Comparison of ENCODE assay signal across 10 mouse cellular contexts in genomic region chr11:18747871-18748461, GRCm38 (mm10).
DNase-seq lines count a peak whose midpoint lies in the region; ATAC-seq and TF ChIP-seq lines count a peak whose summit lies in the region.
"Had no signal": no experiment of that assay in that cellular context is flagged by ENCODE, and none has a peak within 500 bp of the region (broad histone marks: within the 10 kb centered on the region; RNA-seq: fewer than 3 reads in every experiment).

No protein-coding gene starts in this region.

- ATAC-seq in lung, embryonic 14.5 days (ENCODE audit: insufficient read depth), result no peak
- ATAC-seq in midbrain, embryonic 15.5 days (replicated peaks), result peak; percentile 34; the same call in 1 of the 2 replicates

- no peaks in the 10 kb centered on the region for H3K36me3 ChIP-seq in lung, embryonic 14.5 days (ENCODE audit: insufficient read depth)
- no peaks in the 10 kb centered on the region for H3K36me3 ChIP-seq in midbrain, embryonic 15.5 days (replicated peaks)
- H3K36me3 ChIP-seq: G1E had no signal

- peaks cover 36% of the 10 kb centered on the region; the same call in 1 of the 2 replicates for H3K4me1 ChIP-seq in lung, embryonic 14.5 days (ENCODE audit: insufficient read depth)
- H3K4me1 ChIP-seq in midbrain, embryonic 15.5 days, result peaks cover 38% of the 10 kb centered on the region
- H3K4me1 ChIP-seq: megakaryocyte, embryonic 14.5 days had no signal

- no peak overlapping the region for H3K9ac ChIP-seq in lung, embryonic 14.5 days
- H3K9ac ChIP-seq in midbrain, embryonic 15.5 days, result no peak overlapping the region

- DNase-seq in lung, embryonic 14.5 days, result peak; percentile 50
- no peak for DNase-seq in lung, postnatal 4 days
- DNase-seq in forelimb bud, embryonic 11.5 days (ENCODE audit: low read depth, low spot score), result peak; percentile 40
- no peak for DNase-seq in B cell, adult 2 months
- DNase-seq in gastrocnemius, adult 8-10 months (ENCODE audit: low spot score in 2 of 2), result no peak
- no peak for DNase-seq in spleen, adult 18-20 months
- DNase-seq: kidney, postnatal 14 days had no signal

- peak overlapping the region; percentile 47 for H3K27ac ChIP-seq in lung, embryonic 14.5 days (ENCODE audit: low read depth)
- peak overlapping the region; percentile 56; the same call in 1 of the 2 replicates for H3K27ac ChIP-seq in midbrain, embryonic 15.5 days

- WGBS in lung, embryonic 14.5 days, result 15% methylated on average over 7 of the region's 7 CpGs
- 13% methylated on average over 7 of the region's 7 CpGs for WGBS in midbrain, embryonic 15.5 days

- H3K4me3 ChIP-seq in lung, embryonic 14.5 days (ENCODE audit: low read depth, low read length), result no peak overlapping the region
- H3K4me3 ChIP-seq in midbrain, embryonic 15.5 days, result no peak overlapping the region
- H3K4me3 ChIP-seq: megakaryocyte, embryonic 14.5 days had no signal

- no peaks in the 10 kb centered on the region for H3K9me3 ChIP-seq in lung, embryonic 14.5 days (ENCODE audit: low read depth, low read length)
- no peaks in the 10 kb centered on the region for H3K9me3 ChIP-seq in midbrain, embryonic 15.5 days
- H3K9me3 ChIP-seq: G1E; megakaryocyte, embryonic 14.5 days had no signal

- no peaks in the 10 kb centered on the region for H3K27me3 ChIP-seq in lung, embryonic 14.5 days (ENCODE audit: insufficient read depth, low read length)
- no peaks in the 10 kb centered on the region for H3K27me3 ChIP-seq in midbrain, embryonic 15.5 days (replicated peaks)

- no peak overlapping the region; the same call in 1 of the 2 replicates for H3K4me2 ChIP-seq in lung, embryonic 14.5 days
- H3K4me2 ChIP-seq in midbrain, embryonic 15.5 days, result no peak overlapping the region; the same call in 1 of the 2 replicates

- TF ChIP-seq CTCF in lung, embryonic 14.5 days (IDR thresholded peaks at IDR 0.05; ENCODE audit: low read depth), result no peak

Comparison
In these comparisons a context has a peak if more than half of its experiments do, and no peak if none do; other contexts are left out.
1. DNase-seq: peak in lung, embryonic 14.5 days (single experiment) and forelimb bud, embryonic 11.5 days (single experiment); none in lung, postnatal 4 days (0 of 2), B cell, adult 2 months (0 of 2), gastrocnemius, adult 8-10 months (0 of 2) and spleen, adult 18-20 months (0 of 2).